ENCODE assay signal across 8 mouse cellular contexts in genomic region chr11:101315082-101315650, GRCm38 (mm10). TPM values are rescaled to one million over a fixed set of nuclear protein-coding genes. Genes with fewer than 3 reads are reported as not detected.
DNase-seq lines count a peak whose midpoint lies in the region; ATAC-seq and TF ChIP-seq lines count a peak whose summit lies in the region.

No protein-coding gene starts in this region.

- TF ChIP-seq POLR2A in CH12.LX (IDR thresholded peaks at IDR 0.05; ENCODE audit: low read depth, low read length): no peak

- H3K9me3 ChIP-seq in heart, embryonic 10.5 days: no peaks in the 10 kb centered on the region
- H3K9me3 ChIP-seq in CH12.LX (replicated peaks; ENCODE audit: low read length): no peaks in the 10 kb centered on the region
- H3K9me3 ChIP-seq in forebrain, embryonic 16.5 days (ENCODE audit: control insufficient read depth, low read length): no peaks in the 10 kb centered on the region
- no peaks in the 10 kb centered on the region for H3K9me3 ChIP-seq in liver, embryonic 15.5 days (replicated peaks)

- in situ Hi-C loops in CH12.LX (cut with MboI; ENCODE audit: low pct_ligation_motif_present, low pct_unique_long_range_greater_than_20kb, low sequenced_read_pairs): no loop called here

- peaks cover 26% of the 10 kb centered on the region for H3K36me3 ChIP-seq in heart, embryonic 10.5 days
- H3K36me3 ChIP-seq in CH12.LX (replicated peaks in 1 of 2; ENCODE audit: control insufficient read depth in 1 of 2, insufficient read depth in 1 of 2, low read length in 1 of 2): peaks cover 22 to 28% of the 10 kb centered on the region in 2 experiments
- peaks cover 8% of the 10 kb centered on the region for H3K36me3 ChIP-seq in forebrain, embryonic 16.5 days (ENCODE audit: control insufficient read depth, insufficient read depth)
- peaks cover 27% of the 10 kb centered on the region for H3K36me3 ChIP-seq in liver, embryonic 15.5 days (replicated peaks)

- no peak for TF ChIP-seq RAD21 in CH12.LX (IDR thresholded peaks at IDR 0.05; ENCODE audit: low read depth, low read length)

- H3K27ac ChIP-seq in heart, embryonic 10.5 days: peak overlapping the region; percentile 95
- H3K27ac ChIP-seq in CH12.LX (ENCODE audit: insufficient read depth, low read depth): peak overlapping the region; percentile 49
- peak overlapping the region; percentile 69 for H3K27ac ChIP-seq in forebrain, embryonic 16.5 days (ENCODE audit: low read length)
- peak overlapping the region; percentile 99 for H3K27ac ChIP-seq in liver, embryonic 15.5 days (replicated peaks)

- TF ChIP-seq EP300 in CH12.LX (IDR thresholded peaks at IDR 0.05; ENCODE audit: low read length): no peak

- H3K79me2 ChIP-seq in CH12.LX (replicated peaks; ENCODE audit: control insufficient read depth, extremely low read depth, insufficient read depth, poor library complexity, severe bottlenecking): peaks cover 36% of the 10 kb centered on the region

- peak overlapping the region; percentile 69 for H3K4me2 ChIP-seq in CH12.LX (ENCODE audit: insufficient read depth, low read depth, poor library complexity, severe bottlenecking)
- peak overlapping the region; percentile 85 for H3K4me2 ChIP-seq in forebrain, embryonic 16.5 days (ENCODE audit: low read length)
- H3K4me2 ChIP-seq in liver, embryonic 15.5 days: peak overlapping the region; percentile 87

- H3K4me1 ChIP-seq in heart, embryonic 10.5 days: peaks cover 17% of the 10 kb centered on the region
- H3K4me1 ChIP-seq in CH12.LX (ENCODE audit: control insufficient read depth in 1 of 2, insufficient read depth in 2 of 2): peaks cover 6 to 28% of the 10 kb centered on the region in 2 experiments
- H3K4me1 ChIP-seq in forebrain, embryonic 16.5 days (replicated peaks; ENCODE audit: control insufficient read depth, insufficient read depth, low read length): peaks cover 18% of the 10 kb centered on the region
- H3K4me1 ChIP-seq in liver, embryonic 15.5 days (replicated peaks): peaks cover 54% of the 10 kb centered on the region

- TF ChIP-seq CTCF in CH12.LX (conservative IDR thresholded peaks at IDR 0.05 in 1 of 2, IDR thresholded peaks at IDR 0.05 in 1 of 2; ENCODE audit: low read depth in 2 of 2, low read length in 2 of 2): no peak

- 77% methylated on average over 8 of the region's 8 CpGs for WGBS in heart, embryonic 10.5 days
- WGBS in forebrain, embryonic 16.5 days: 81% methylated on average over 8 of the region's 8 CpGs
- 59% methylated on average over 8 of the region's 8 CpGs for WGBS in liver, embryonic 15.5 days (ENCODE audit: insufficient replicate concordance)

- H3K9ac ChIP-seq in CH12.LX (ENCODE audit: insufficient read depth, low read depth): peak overlapping the region; percentile 93
- H3K9ac ChIP-seq in forebrain, embryonic 16.5 days (replicated peaks; ENCODE audit: low read depth, low read length): peak overlapping the region; percentile 95
- H3K9ac ChIP-seq in liver, embryonic 15.5 days: peak overlapping the region; percentile 97

- 0 out of 2 replicates have a peak, but pooled peaks have one; percentile 2 for ATAC-seq in forebrain, embryonic 16.5 days
- no peak for ATAC-seq in liver, embryonic 15.5 days (ENCODE audit: insufficient read depth)

- H3K27me3 ChIP-seq in heart, embryonic 10.5 days (ENCODE audit: insufficient read depth, poor library complexity, severe bottlenecking): no peaks in the 10 kb centered on the region
- H3K27me3 ChIP-seq in CH12.LX (replicated peaks): no peaks in the 10 kb centered on the region
- no peaks in the 10 kb centered on the region for H3K27me3 ChIP-seq in forebrain, embryonic 16.5 days (replicated peaks; ENCODE audit: control insufficient read depth, insufficient read depth, low read length)
- H3K27me3 ChIP-seq in liver, embryonic 15.5 days: no peaks in the 10 kb centered on the region

- H3K4me3 ChIP-seq in heart, embryonic 10.5 days: peak overlapping the region; percentile 98
- peak overlapping the region; percentile 90 to 97 (median 94) for H3K4me3 ChIP-seq in CH12.LX (replicated peaks in 1 of 3; ENCODE audit: low read depth in 2 of 3, low read length in 2 of 3, poor library complexity in 1 of 3)
- H3K4me3 ChIP-seq in forebrain, embryonic 16.5 days (replicated peaks; ENCODE audit: low read length): peak overlapping the region; percentile 99
- H3K4me3 ChIP-seq in liver, embryonic 15.5 days (replicated peaks): peak overlapping the region; percentile 91

- DNase-seq in heart, embryonic 10.5 days (ENCODE audit: low spot score): no peak
- DNase-seq in heart, adult 18-20 months: no peak
- no peak for DNase-seq in CH12.LX (ENCODE audit: extremely low read depth)
- no peak for DNase-seq in adrenal gland, postnatal 4 days (ENCODE audit: low spot score in 2 of 2)
- no peak for DNase-seq in urinary bladder, adult 18-20 months (ENCODE audit: low spot score in 2 of 2)
- DNase-seq in left cerebral cortex, adult 9 months (ENCODE audit: low spot score in 2 of 2): no peak

- dilution Hi-C loops in CH12.LX (cut with MboI; ENCODE audit: extremely low pct_ligation_motif_present, extremely low pct_unique_long_range_greater_than_20kb, low sequenced_read_pairs): no loop called here

TF ChIP-seq in CH12.LX, 34 proteins besides CTCF, POLR2A, EP300 and RAD21:
- no peak for TF ChIP-seq GABPA (IDR thresholded peaks at IDR 0.05; ENCODE audit: insufficient replicate concordance, low read depth, low read length)
- peak; percentile 66; the same call in 1 of the 2 replicates for TF ChIP-seq ZNF384 (IDR thresholded peaks at IDR 0.05; ENCODE audit: low read depth, low read length)

RNA-seq across cellular contexts. Expression of gene Psme3, which starts 0.8 kb away (rescaled TPM):
- 151 and 177 TPM in 2 replicates for polyA plus RNA-seq in heart, embryonic 10.5 days (2016; fragmentation: Nextera tagmentation; extraction: Ambion mirVana)
- 10 to 100 TPM; 65.0 to 86.3 TPM for total RNA-seq in heart, adult 18-20 months (2021)
- 86.1 and 108 TPM in 2 replicates for total RNA-seq in CH12.LX (2012; rRNA removed)
- 199 and 208 TPM in 2 replicates for total RNA-seq in CH12.LX (2014; rRNA removed)
- 496 and 527 TPM in 2 replicates for polyA plus RNA-seq in CH12.LX (2012; ENCODE audit: insufficient read length, low read depth)
- polyA plus RNA-seq in forebrain, embryonic 16.5 days (2015; fragmentation: Nextera tagmentation; extraction: Ambion mirVana): 127 and 137 TPM in 2 replicates
- polyA plus RNA-seq in liver, embryonic 15.5 days (2015; fragmentation: Nextera tagmentation; extraction: Ambion mirVana): 189 and 190 TPM in 2 replicates
- total RNA-seq in adrenal gland, postnatal 4 days (2021): 100 to 1,000 TPM; 122 to 124 TPM

RNA-seq across cellular contexts. Expression of gene Aoc2, which starts 9.7 kb away (rescaled TPM):
- 1.3 and 1.4 TPM in 2 replicates for polyA plus RNA-seq in heart, embryonic 10.5 days (2016; fragmentation: Nextera tagmentation; extraction: Ambion mirVana)
- 1 to 10 TPM; 1.2 to 2.2 TPM for total RNA-seq in heart, adult 18-20 months (2021)
- total RNA-seq in CH12.LX (2012; rRNA removed): 5.0 and 5.5 TPM in 2 replicates
- total RNA-seq in CH12.LX (2014; rRNA removed): 3.6 and 4.3 TPM in 2 replicates
- polyA plus RNA-seq in CH12.LX (2012; ENCODE audit: insufficient read length, low read depth): 10.7 and 12.1 TPM in 2 replicates
- polyA plus RNA-seq in forebrain, embryonic 16.5 days (2015; fragmentation: Nextera tagmentation; extraction: Ambion mirVana): 1.9 and 3.2 TPM in 2 replicates
- polyA plus RNA-seq in liver, embryonic 15.5 days (2015; fragmentation: Nextera tagmentation; extraction: Ambion mirVana): 1.4 and 1.5 TPM in 2 replicates
- 1 to 10 TPM; 7.3 to 7.7 TPM for total RNA-seq in adrenal gland, postnatal 4 days (2021)

RNA-seq across cellular contexts. Expression of gene Becn1, which starts 13.1 kb away (rescaled TPM):
- 148 and 165 TPM in 2 replicates for polyA plus RNA-seq in heart, embryonic 10.5 days (2016; fragmentation: Nextera tagmentation; extraction: Ambion mirVana)
- total RNA-seq in heart, adult 18-20 months (2021): 10 to 100 TPM; 85.4 to 96.5 TPM
- total RNA-seq in CH12.LX (2012; rRNA removed) (280 and 282 TPM in 2 replicates), CH12.LX (2014; rRNA removed) (207 and 224 TPM in 2 replicates)
- polyA plus RNA-seq in CH12.LX (2012; ENCODE audit: insufficient read length, low read depth): 177 and 237 TPM in 2 replicates
- 191 and 203 TPM in 2 replicates for polyA plus RNA-seq in forebrain, embryonic 16.5 days (2015; fragmentation: Nextera tagmentation; extraction: Ambion mirVana)
- 94.0 and 97.1 TPM in 2 replicates for polyA plus RNA-seq in liver, embryonic 15.5 days (2015; fragmentation: Nextera tagmentation; extraction: Ambion mirVana)
- total RNA-seq in adrenal gland, postnatal 4 days (2021): 100 to 1,000 TPM; 144 to 147 TPM

RNA-seq across cellular contexts. Expression of gene Aoc3, which starts 15.2 kb away (rescaled TPM):
- polyA plus RNA-seq in heart, embryonic 10.5 days (2016; fragmentation: Nextera tagmentation; extraction: Ambion mirVana): 0.06 and 0.14 TPM in 2 replicates
- total RNA-seq in heart, adult 18-20 months (2021): 10 to 100 TPM; 10.5 to 16.6 TPM
- 0.25 and 0.29 TPM in 2 replicates for total RNA-seq in CH12.LX (2012; rRNA removed)
- total RNA-seq in CH12.LX (2014; rRNA removed): 0.28 and 0.30 TPM in 2 replicates
- 0.86 and 0.99 TPM in 2 replicates for polyA plus RNA-seq in CH12.LX (2012; ENCODE audit: insufficient read length, low read depth)
- 0.09 and 0.10 TPM in 2 replicates for polyA plus RNA-seq in forebrain, embryonic 16.5 days (2015; fragmentation: Nextera tagmentation; extraction: Ambion mirVana)
- 0.06 TPM in 1 of 2 replicates, not detected in the other for polyA plus RNA-seq in liver, embryonic 15.5 days (2015; fragmentation: Nextera tagmentation; extraction: Ambion mirVana)
- total RNA-seq in adrenal gland, postnatal 4 days (2021): 10 to 100 TPM; 28.8 to 33.7 TPM

RNA-seq across cellular contexts. Expression of gene Coa3, which starts 36.3 kb away (rescaled TPM):
- 189 and 198 TPM in 2 replicates for polyA plus RNA-seq in heart, embryonic 10.5 days (2016; fragmentation: Nextera tagmentation; extraction: Ambion mirVana)
- 100 to 1,000 TPM in 1 of 2 experiments, 10 to 100 TPM in 1; 98.3 to 108 TPM for total RNA-seq in heart, adult 18-20 months (2021)
- total RNA-seq in CH12.LX (2012; rRNA removed): 285 TPM in 2 replicates
- total RNA-seq in CH12.LX (2014; rRNA removed): 177 and 179 TPM in 2 replicates
- polyA plus RNA-seq in CH12.LX (2012; ENCODE audit: insufficient read length, low read depth): 113 and 117 TPM in 2 replicates
- polyA plus RNA-seq in forebrain, embryonic 16.5 days (2015; fragmentation: Nextera tagmentation; extraction: Ambion mirVana): 191 and 197 TPM in 2 replicates
- polyA plus RNA-seq in liver, embryonic 15.5 days (2015; fragmentation: Nextera tagmentation; extraction: Ambion mirVana): 80.5 and 87.1 TPM in 2 replicates
- 10 to 100 TPM; 62.9 to 67.1 TPM for total RNA-seq in adrenal gland, postnatal 4 days (2021)

Comparison
In these comparisons a context has a peak if more than half of its experiments do, and no peak if none do; other contexts are left out.
1. H3K27ac ChIP-seq: peak in every context shown above with its lines; median percentile 99 in liver, embryonic 15.5 days; 95 in heart, embryonic 10.5 days; 69 in forebrain, embryonic 16.5 days; 49 in CH12.LX.